12 mouse cellular contexts compared by ENCODE assay signal in genomic region chr9:89967716-89968115, GRCm38 (mm10). TPM values are rescaled to one million over a fixed set of nuclear protein-coding genes. Genes with fewer than 3 reads are reported as not detected.
"Had no signal": no experiment of that assay in that cellular context is flagged by ENCODE, and none has a peak within 500 bp of the region (broad histone marks: within the 10 kb centered on the region; RNA-seq: fewer than 3 reads in every experiment).

No protein-coding gene starts in this region.

- DNase-seq: retina, postnatal 1 day; right cerebral cortex, adult 18-20 months; right cerebral cortex, postnatal 14 days; right cerebral cortex, postnatal 4 days; spleen, adult 18-20 months; thymus, adult 18-20 months; thymus, adult 2 months; thymus, postnatal 14 days; thymus, postnatal 25 days; thymus, postnatal 36 days; thymus, postnatal 4 days had no signal

RNA-seq across cellular contexts. Expression of gene Rasgrf1, which starts 58.0 kb away (rescaled TPM):
- total RNA-seq: neutrophil, adult 5-6 weeks had no signal
